Mouse (Mus musculus): ENCODE results near the gene Olfr819. TPM values are rescaled to one million over a fixed set of nuclear protein-coding genes. Genes with fewer than 3 reads are reported as not detected.
"Not testable (repeated sequence)": the region's sequence is repeated elsewhere in the genome, so short reads cannot be mapped to it uniquely, and the experiment has no call there.

Gene Olfr819
- not detected in 2 replicates for total RNA-seq (2014; rRNA removed)
- polyA plus RNA-seq (2015; fragmentation: Nextera tagmentation; extraction: Ambion mirVana) = not detected in 2 replicates

- not testable (repeated sequence) for H3K9ac ChIP-seq; DNase-seq; H3K27ac ChIP-seq (ENCODE audit: low read depth, low read length); ATAC-seq; H3K4me1 ChIP-seq (ENCODE audit: insufficient read depth); H3K36me3 ChIP-seq (ENCODE audit: insufficient read depth); H3K27me3 ChIP-seq (ENCODE audit: insufficient read depth, low read length); H3K4me3 ChIP-seq (ENCODE audit: low read depth, low read length); H3K9me3 ChIP-seq (ENCODE audit: low read length); H3K4me2 ChIP-seq (ENCODE audit: low read depth)
- 81% methylated on average over 2 of the region's 2 CpGs for WGBS
Measured at GRCm38 (mm10) chr10:129967166-129967565, at the start of gene Olfr819. TSS of gene Olfr819 (minus strand) at chr10:129967266.

- no peak within 1 kb of the TSS for H3K27ac ChIP-seq (ENCODE audit: low read depth, low read length)
- no peaks in the 10 kb centered on the region for H3K27me3 ChIP-seq (ENCODE audit: insufficient read depth, low read length)
- H3K4me3 ChIP-seq (ENCODE audit: low read depth, low read length) = no peak within 1 kb of the TSS
- H3K36me3 ChIP-seq (ENCODE audit: insufficient read depth) = no peaks in the 10 kb centered on the region
- H3K4me2 ChIP-seq (ENCODE audit: low read depth) = no peak within 1 kb of the TSS
- DNase-seq (no peak), ATAC-seq (no peak)
- H3K9ac ChIP-seq = no peak within 1 kb of the TSS
- TF ChIP-seq CTCF (IDR thresholded peaks at IDR 0.05; ENCODE audit: low read depth) = no peak
- no peaks in the 10 kb centered on the region for H3K4me1 ChIP-seq (ENCODE audit: insufficient read depth)
- H3K9me3 ChIP-seq (ENCODE audit: low read length) = no peaks in the 10 kb centered on the region
Measured at GRCm38 (mm10) chr10:130012321-130012720, 45.3 kb upstream of the Olfr819 start, which contains the start of gene Olfr820. TSS of gene Olfr820 (plus strand) at chr10:130012621.

- H3K4me1 ChIP-seq (ENCODE audit: insufficient read depth); H3K36me3 ChIP-seq (ENCODE audit: insufficient read depth); H3K9ac ChIP-seq; H3K4me2 ChIP-seq (ENCODE audit: low read depth); DNase-seq; ATAC-seq; H3K27me3 ChIP-seq (ENCODE audit: insufficient read depth, low read length); H3K4me3 ChIP-seq (ENCODE audit: low read depth, low read length); H3K27ac ChIP-seq (ENCODE audit: low read depth, low read length); H3K9me3 ChIP-seq (ENCODE audit: low read length): not testable (repeated sequence)
- 90% methylated on average over 4 of the region's 4 CpGs for WGBS
Measured at GRCm38 (mm10) chr10:130005366-130005765, 38.3 kb upstream of the Olfr819 start.

- H3K4me3 ChIP-seq (ENCODE audit: low read depth, low read length); H3K4me2 ChIP-seq (ENCODE audit: low read depth); H3K36me3 ChIP-seq (ENCODE audit: insufficient read depth); H3K27ac ChIP-seq (ENCODE audit: low read depth, low read length); H3K4me1 ChIP-seq (ENCODE audit: insufficient read depth); ATAC-seq; H3K9ac ChIP-seq; DNase-seq; H3K27me3 ChIP-seq (ENCODE audit: insufficient read depth, low read length); H3K9me3 ChIP-seq (ENCODE audit: low read length): not testable (repeated sequence)
- WGBS = 86% methylated on average over 4 of the region's 4 CpGs
Measured at GRCm38 (mm10) chr10:130004104-130004503, 37.0 kb upstream of the Olfr819 start.

GRCm38 (mm10) chr10:129984962-129985361 lies 17.9 kb upstream of the Olfr819 start, which contains the start of gene Gm10310:
TSS of gene Gm10310 (minus strand) at chr10:129985062.
- DNase-seq = not testable (repeated sequence)
- WGBS = no CpG with 5 or more reads among the region's 1 CpGs

GRCm38 (mm10) chr10:129981867-129982266 lies 14.8 kb upstream of the Olfr819 start:
- not testable (repeated sequence) for DNase-seq; H3K9ac ChIP-seq; H3K4me1 ChIP-seq (ENCODE audit: insufficient read depth); H3K36me3 ChIP-seq (ENCODE audit: insufficient read depth); H3K4me3 ChIP-seq (ENCODE audit: low read depth, low read length); H3K27ac ChIP-seq (ENCODE audit: low read depth, low read length); H3K4me2 ChIP-seq (ENCODE audit: low read depth); H3K9me3 ChIP-seq (ENCODE audit: low read length); ATAC-seq; H3K27me3 ChIP-seq (ENCODE audit: insufficient read depth, low read length)
- WGBS = no CpG with 5 or more reads among the region's 3 CpGs

More at GRCm38 (mm10) chr10:129984962-129985361, 17.9 kb upstream of the Olfr819 start, which contains the start of gene Gm10310:
- not testable (repeated sequence) for H3K27me3 ChIP-seq (ENCODE audit: insufficient read depth, low read length); ATAC-seq; H3K4me3 ChIP-seq (ENCODE audit: low read depth, low read length); H3K4me1 ChIP-seq (ENCODE audit: insufficient read depth); H3K9ac ChIP-seq; H3K36me3 ChIP-seq (ENCODE audit: insufficient read depth); H3K27ac ChIP-seq (ENCODE audit: low read depth, low read length); H3K4me2 ChIP-seq (ENCODE audit: low read depth); H3K9me3 ChIP-seq (ENCODE audit: low read length)

- H3K27ac ChIP-seq (ENCODE audit: low read depth, low read length); H3K4me3 ChIP-seq (ENCODE audit: low read depth, low read length); H3K9ac ChIP-seq; DNase-seq; H3K36me3 ChIP-seq (ENCODE audit: insufficient read depth); H3K4me1 ChIP-seq (ENCODE audit: insufficient read depth); H3K27me3 ChIP-seq (ENCODE audit: insufficient read depth, low read length); H3K4me2 ChIP-seq (ENCODE audit: low read depth); ATAC-seq; H3K9me3 ChIP-seq (ENCODE audit: low read length): not testable (repeated sequence)
- WGBS = no CpG with 5 or more reads among the region's 2 CpGs
Measured at GRCm38 (mm10) chr10:129976040-129976439, 9.0 kb upstream of the Olfr819 start, which contains the start of gene Olfr247. TSS of gene Olfr247 (minus strand) at chr10:129976140.

GRCm38 (mm10) chr10:129972994-129973393 lies 5.9 kb upstream of the Olfr819 start:
- not testable (repeated sequence) for H3K4me3 ChIP-seq (ENCODE audit: low read depth, low read length); H3K4me2 ChIP-seq (ENCODE audit: low read depth); DNase-seq; ATAC-seq; H3K27me3 ChIP-seq (ENCODE audit: insufficient read depth, low read length); H3K4me1 ChIP-seq (ENCODE audit: insufficient read depth); H3K9ac ChIP-seq; H3K36me3 ChIP-seq (ENCODE audit: insufficient read depth); H3K9me3 ChIP-seq (ENCODE audit: low read length); H3K27ac ChIP-seq (ENCODE audit: low read depth, low read length)
- WGBS = no CpG with 5 or more reads among the region's 3 CpGs

- H3K4me3 ChIP-seq (ENCODE audit: low read depth, low read length); H3K9ac ChIP-seq; H3K27ac ChIP-seq (ENCODE audit: low read depth, low read length); ATAC-seq; H3K27me3 ChIP-seq (ENCODE audit: insufficient read depth, low read length); H3K9me3 ChIP-seq (ENCODE audit: low read length); H3K36me3 ChIP-seq (ENCODE audit: insufficient read depth); H3K4me1 ChIP-seq (ENCODE audit: insufficient read depth); H3K4me2 ChIP-seq (ENCODE audit: low read depth); DNase-seq: not testable (repeated sequence)
- 95% methylated on average over 2 of the region's 3 CpGs for WGBS
Measured at GRCm38 (mm10) chr10:129966232-129966631, 834 bp downstream of the Olfr819 start.

Measured in forebrain, postnatal 0 days (tissue).